Mouse (Mus musculus) thymus, postnatal 0 days (tissue): ENCODE measurements around the gene Mrgpre. TPM values are rescaled to one million over a fixed set of nuclear protein-coding genes. Genes with fewer than 3 reads are reported as not detected.

Experiments
- DNase-seq: peaks from one replicate; pipeline ENCODE4 v3.0.0-alpha.2; 2015; ENCODE audit warnings: low spot score
- polyA plus RNA-seq: library from polyadenylated mRNA; unstranded; fragments of >200 nt; fragmentation: Nextera tagmentation; extraction: Ambion mirVana; gene quantifications from 2 replicates; pipeline ENCODE4 v1.2.1, GENCODE M21; 2015

Gene Mrgpre
- polyA plus RNA-seq, 1 experiment from 2014 or later, result 1.5 TPM

- no peak for DNase-seq
Observed at GRCm38 (mm10) chr7:143777375-143777774, 6.9 kb downstream of the Mrgpre start.

DNA sequence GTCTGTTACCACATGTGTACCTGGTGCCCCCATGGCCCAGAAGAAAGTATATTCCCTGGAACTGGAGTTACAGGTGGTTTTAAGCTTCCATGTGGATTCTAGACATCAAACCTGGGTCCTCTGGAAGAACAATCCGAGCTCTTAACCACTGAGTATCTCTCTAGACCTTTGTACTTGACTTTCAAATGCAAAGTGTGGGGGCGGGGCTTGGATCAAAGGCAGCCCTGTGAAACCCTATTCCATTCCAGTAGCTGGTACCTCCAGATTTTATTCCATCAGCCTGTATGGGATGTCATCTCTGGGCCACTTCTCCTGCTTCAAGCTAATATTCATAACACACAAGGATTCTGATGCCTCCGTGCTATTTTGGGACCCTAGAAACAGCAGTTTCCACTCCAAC is 8.2 kb downstream of the Mrgpre start:
- DNase-seq, result no peak

GRCm38 (mm10) chr7:143769461-143769860 is 14.8 kb downstream of the Mrgpre start:
- DNase-seq, result no peak

DNA sequence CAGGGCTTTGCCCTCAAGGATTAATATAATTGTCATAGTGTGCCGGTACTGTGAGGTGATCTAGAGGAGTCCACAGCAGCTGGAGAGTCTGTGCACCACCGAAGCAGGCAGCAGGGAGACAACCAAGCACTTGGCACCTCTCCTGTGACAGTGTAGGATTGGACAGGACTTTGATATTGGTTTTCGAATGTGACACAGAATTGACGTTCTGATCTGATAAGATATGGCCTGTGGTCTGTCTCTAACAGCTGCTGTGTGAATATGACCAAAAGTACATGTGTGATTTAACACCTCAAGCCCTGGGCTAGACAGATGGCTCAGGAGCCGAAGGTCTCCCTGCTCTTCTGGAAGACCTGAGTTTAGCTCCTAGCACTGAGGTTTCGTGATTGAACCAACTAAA is 16.0 kb downstream of the Mrgpre start:
- no peak for DNase-seq

DNA sequence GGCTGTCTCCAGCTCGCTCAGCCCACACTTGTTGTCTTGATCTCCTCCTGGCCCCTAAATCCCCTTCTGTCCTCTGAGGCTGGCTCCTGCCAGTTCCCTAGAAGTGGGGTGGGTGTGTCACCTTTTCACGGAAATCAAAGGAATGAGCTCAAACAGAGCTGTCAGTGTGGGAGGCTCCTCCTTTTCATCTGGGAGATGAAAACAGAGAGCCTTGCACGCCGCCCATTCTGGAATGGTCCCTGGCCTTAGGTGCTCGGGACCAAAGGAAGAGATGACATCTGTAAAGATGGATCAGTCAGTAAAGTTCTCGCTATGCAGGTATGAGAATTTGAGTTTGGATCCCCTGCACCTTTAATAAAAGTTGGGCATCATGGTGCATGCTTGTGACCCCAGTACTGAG is 17.4 kb downstream of the Mrgpre start, which contains the start of gene Mrgprg:
Gene Mrgprg (minus strand): TSS at position 101 of the 400 bp plus-strand sequence.
- no peak for DNase-seq

- DNase-seq, result peak; percentile 65
Observed at GRCm38 (mm10) chr7:143764876-143765530, 19.3 kb downstream of the Mrgpre start.

- DNase-seq, result peak; percentile 64
Observed at GRCm38 (mm10) chr7:143763794-143764193, 20.5 kb downstream of the Mrgpre start.

DNA sequence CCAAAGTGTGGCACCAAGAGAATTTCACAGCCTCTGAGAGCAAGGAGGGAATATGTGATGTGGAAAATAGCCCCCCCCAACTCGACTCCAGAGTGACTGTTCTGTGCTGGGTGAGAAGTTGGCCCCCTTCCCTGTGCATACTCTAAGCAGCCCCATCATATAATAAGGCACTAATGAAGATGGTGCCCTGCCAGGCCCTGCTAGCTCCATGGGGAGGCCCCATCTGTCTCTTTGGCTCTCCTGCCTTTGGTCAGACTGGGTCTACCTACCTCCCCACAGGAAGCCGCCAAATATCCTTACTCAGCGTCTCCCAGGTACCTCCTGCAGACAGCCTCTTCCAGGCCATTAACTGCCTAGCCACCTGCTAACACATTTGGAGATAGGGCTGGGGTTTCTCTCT is 25.3 kb downstream of the Mrgpre start:
- DNase-seq, result no peak

DNA sequence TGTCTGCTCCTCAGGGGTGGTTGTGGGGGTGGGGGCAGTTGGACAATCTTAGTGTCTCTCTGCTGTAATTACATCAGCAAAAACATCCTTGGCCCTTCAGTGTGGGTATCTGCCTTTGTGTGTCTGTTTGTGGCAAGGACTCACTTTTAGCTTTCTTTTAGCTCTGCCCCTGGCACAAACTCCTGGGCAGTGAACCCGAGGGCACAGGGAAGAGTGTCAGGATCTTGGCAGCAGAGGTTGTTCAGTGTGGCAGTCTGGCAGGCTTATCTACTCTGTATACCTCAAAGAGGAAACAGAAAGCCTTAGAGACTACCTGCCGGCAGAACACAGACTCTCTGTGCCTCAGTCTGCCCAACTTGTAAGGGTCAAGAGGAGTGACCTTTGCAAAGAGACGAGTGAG is 26.6 kb downstream of the Mrgpre start:
- DNase-seq, result no peak

DNA sequence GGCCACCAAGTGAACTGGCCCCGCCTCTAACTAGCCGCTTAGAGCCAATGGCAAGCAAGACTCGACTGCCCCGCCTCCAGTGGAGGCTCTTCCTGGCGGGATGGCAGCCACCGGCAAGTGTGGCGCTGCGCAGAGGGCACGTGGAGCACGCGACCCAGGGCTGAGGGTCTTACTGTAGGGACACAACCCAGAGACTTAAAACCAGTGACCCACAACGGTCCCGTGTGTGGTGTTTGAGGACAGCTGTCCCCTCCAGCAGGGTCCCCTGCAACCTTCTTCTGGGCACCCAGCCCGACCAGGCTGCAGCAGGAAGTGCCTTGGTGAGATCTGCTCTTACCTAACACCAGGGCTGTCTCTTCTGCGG is 27.3 kb downstream of the Mrgpre start:
- peak; percentile 89 for DNase-seq

DNA sequence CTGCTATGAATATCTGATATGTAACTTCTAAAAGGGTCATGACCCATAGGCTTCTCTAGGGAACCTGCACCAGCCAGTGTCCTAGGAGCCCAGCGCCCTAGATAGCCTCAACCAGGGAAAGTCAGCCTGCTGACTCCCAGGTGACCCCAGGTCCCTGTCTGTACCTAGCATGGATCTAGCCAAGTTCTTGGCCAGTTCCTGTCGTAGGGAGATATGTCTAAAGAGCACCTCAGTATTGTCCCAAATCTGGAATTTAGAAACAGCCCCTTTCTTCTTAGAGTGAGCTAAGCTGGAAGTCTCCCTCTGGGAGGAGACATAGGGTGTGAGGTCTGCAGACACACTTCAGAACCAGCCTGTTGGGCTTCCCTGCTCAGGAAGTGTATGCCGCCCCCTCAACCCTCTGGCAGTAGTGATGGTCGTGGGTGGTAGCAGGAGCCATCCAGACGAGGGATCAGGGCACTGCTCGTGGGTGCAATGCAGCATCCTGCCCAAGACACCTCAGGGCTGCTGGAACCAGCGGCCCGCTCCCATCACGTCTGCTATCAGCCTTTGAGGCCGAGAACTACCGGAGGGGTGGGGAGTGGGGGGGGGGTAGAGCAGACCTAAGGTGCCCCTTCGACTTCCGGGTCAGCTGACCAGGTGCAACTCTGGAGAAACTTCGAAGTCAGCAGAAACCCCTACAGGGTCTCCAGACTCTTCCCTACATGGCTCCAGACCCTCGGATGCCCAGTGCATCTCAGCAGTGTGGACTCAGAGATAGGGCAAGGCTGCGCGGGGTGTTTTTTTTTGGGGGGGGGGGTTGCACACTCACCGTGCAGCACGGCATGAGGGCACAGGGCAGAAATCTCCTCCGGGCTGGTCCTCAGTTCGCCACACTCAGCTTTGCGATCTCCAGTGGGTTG is 27.9 kb downstream of the Mrgpre start, which contains the start of gene Osbpl5:
Gene Osbpl5 (minus strand): TSS at position 861 of the 902 bp plus-strand sequence.
- DNase-seq, result no peak

DNA sequence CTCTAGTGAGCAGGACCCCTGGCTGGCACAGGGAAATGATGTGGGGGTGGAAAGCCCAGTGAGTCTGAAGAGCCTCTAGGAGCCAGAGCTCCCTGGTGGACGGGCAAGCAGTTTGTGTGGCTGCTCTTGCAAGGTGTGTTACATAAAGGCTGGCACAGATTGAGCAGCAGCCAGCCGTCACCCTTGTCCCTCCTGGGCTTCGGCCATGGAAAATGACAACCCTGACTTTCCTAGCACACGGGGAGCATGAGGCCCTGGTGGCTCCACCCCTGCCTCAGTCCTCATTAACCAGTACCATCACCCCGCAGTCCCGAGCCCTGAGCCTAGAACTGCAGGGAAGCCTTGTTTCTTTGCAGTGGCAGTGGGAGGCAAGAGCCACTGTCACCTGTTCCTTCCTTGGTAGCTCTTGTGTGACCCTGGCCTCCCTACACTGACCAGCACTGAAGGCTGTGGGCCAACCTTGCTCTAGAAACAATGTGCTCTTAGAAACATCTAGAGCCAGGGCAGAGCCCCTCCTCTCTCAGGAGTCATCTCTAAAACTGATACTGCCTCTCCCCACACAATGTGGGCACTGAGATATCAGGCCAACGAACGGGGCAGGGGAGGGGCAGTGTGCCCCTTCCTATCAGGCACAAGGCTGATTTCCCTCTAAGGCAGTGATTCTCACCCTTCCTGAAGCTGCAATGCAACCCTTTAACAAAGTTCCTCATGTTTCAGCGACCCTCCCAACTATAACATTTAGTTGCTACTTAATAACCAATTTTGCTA is 28.8 kb downstream of the Mrgpre start:
- DNase-seq, result no peak

GRCm38 (mm10) chr7:143753990-143754715 is 30.1 kb downstream of the Mrgpre start:
- DNase-seq, result peak; percentile 71

GRCm38 (mm10) chr7:143752606-143753005 is 31.7 kb downstream of the Mrgpre start:
- DNase-seq, result no peak

- no peak for DNase-seq
Observed at GRCm38 (mm10) chr7:143752056-143752455, 32.2 kb downstream of the Mrgpre start.

GRCm38 (mm10) chr7:143751380-143751779 is 32.9 kb downstream of the Mrgpre start:
- no peak for DNase-seq

GRCm38 (mm10) chr7:143749045-143749444 is 35.3 kb downstream of the Mrgpre start:
- DNase-seq, result no peak

GRCm38 (mm10) chr7:143748041-143748868 is 36.0 kb downstream of the Mrgpre start:
- DNase-seq, result peak; percentile 84

DNA sequence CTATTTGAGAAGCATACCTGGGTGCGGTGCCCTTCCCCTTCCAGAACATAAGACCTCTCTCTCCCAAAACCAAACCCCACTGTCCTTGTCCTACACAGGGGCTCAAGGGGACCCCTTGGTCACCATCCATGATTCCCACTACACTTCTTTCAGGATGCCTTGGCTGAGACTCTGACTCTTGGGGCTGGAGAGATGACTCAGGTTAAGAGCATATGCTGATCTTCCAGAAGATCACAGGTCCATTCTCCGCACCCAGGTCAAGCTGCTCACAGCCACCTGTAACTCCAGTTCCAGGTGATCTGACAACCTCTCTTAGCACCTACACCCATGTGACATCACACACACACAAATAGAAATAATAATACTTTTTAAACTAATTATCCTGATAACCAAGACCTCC is 43.6 kb downstream of the Mrgpre start:
- DNase-seq, result no peak
